Mouse (Mus musculus): Measurements from ENCODE around the gene Dnmt1. TPM values are rescaled to one million over a fixed set of nuclear protein-coding genes. Genes with fewer than 3 reads are reported as not detected.
A peak's percentile ranks its signal among the peaks of the same experiment; 100 is the strongest.

The Dnmt1 gene
- polyA plus RNA-seq, 1 experiment, result 18.3 TPM

- TF ChIP-seq POLR2A (IDR thresholded peaks at IDR 0.05; ENCODE audit: control insufficient read depth, low read depth, low read length), result no peak
- TF ChIP-seq CTCF (IDR thresholded peaks at IDR 0.05; ENCODE audit: control insufficient read depth, insufficient read depth, insufficient replicate concordance, low read depth, low read length), result no peak
- Histone ChIP-seq H3K27me3 (ENCODE audit: control insufficient read depth, insufficient read depth, low read length) (no peaks in the 10 kb centered on the region), H3K4me3 (ENCODE audit: control insufficient read depth, low read depth, low read length) (no peak overlapping the region), H3K27ac (ENCODE audit: control insufficient read depth, insufficient read depth, low read depth, low read length) (no peak overlapping the region), H3K4me1 (ENCODE audit: control insufficient read depth, insufficient read depth, low read length) (no peaks in the 10 kb centered on the region), H3K36me3 (ENCODE audit: control insufficient read depth, insufficient read depth, low read length) (no peaks in the 10 kb centered on the region; the same call in 1 of the 2 replicates)
These were observed 43.5 kb downstream of the Dnmt1 start for GRCm38 (mm10) chr9:20916160-20916559.

- no peak for TF ChIP-seq CTCF (IDR thresholded peaks at IDR 0.05; ENCODE audit: control insufficient read depth, insufficient read depth, insufficient replicate concordance, low read depth, low read length)
- TF ChIP-seq POLR2A (IDR thresholded peaks at IDR 0.05; ENCODE audit: control insufficient read depth, low read depth, low read length), result no peak
- H3K27me3 ChIP-seq (ENCODE audit: control insufficient read depth, insufficient read depth, low read length), result no peaks in the 10 kb centered on the region
- no peaks in the 10 kb centered on the region for H3K4me1 ChIP-seq (ENCODE audit: control insufficient read depth, insufficient read depth, low read length)
- no peak overlapping the region for H3K4me3 ChIP-seq (ENCODE audit: control insufficient read depth, low read depth, low read length)
- H3K36me3 ChIP-seq (ENCODE audit: control insufficient read depth, insufficient read depth, low read length), result no peaks in the 10 kb centered on the region; the same call in none of the 2 replicates
- H3K27ac ChIP-seq (ENCODE audit: control insufficient read depth, insufficient read depth, low read depth, low read length), result no peak overlapping the region
These were observed 49.7 kb downstream of the Dnmt1 start for GRCm38 (mm10) chr9:20909948-20910347.

- Histone ChIP-seq H3K27me3 (ENCODE audit: control insufficient read depth, insufficient read depth, low read length) (no peaks in the 10 kb centered on the region), H3K4me1 (ENCODE audit: control insufficient read depth, insufficient read depth, low read length) (peaks cover 8% of the 10 kb centered on the region), H3K27ac (ENCODE audit: control insufficient read depth, insufficient read depth, low read depth, low read length) (no peak overlapping the region), H3K4me3 (ENCODE audit: control insufficient read depth, low read depth, low read length) (no peak overlapping the region), H3K36me3 (ENCODE audit: control insufficient read depth, insufficient read depth, low read length) (no peaks in the 10 kb centered on the region)
- no peak for TF ChIP-seq POLR2A (IDR thresholded peaks at IDR 0.05; ENCODE audit: control insufficient read depth, low read depth, low read length)
- no peak for TF ChIP-seq CTCF (IDR thresholded peaks at IDR 0.05; ENCODE audit: control insufficient read depth, insufficient read depth, insufficient replicate concordance, low read depth, low read length)
These were observed 57.6 kb downstream of the Dnmt1 start for GRCm38 (mm10) chr9:20902174-20902491.

- Histone ChIP-seq H3K36me3 (ENCODE audit: control insufficient read depth, insufficient read depth, low read length) (no peaks in the 10 kb centered on the region), H3K27me3 (ENCODE audit: control insufficient read depth, insufficient read depth, low read length) (no peaks in the 10 kb centered on the region), H3K4me3 (ENCODE audit: control insufficient read depth, low read depth, low read length) (no peak overlapping the region), H3K27ac (ENCODE audit: control insufficient read depth, insufficient read depth, low read depth, low read length) (no peak overlapping the region), H3K4me1 (ENCODE audit: control insufficient read depth, insufficient read depth, low read length) (peaks cover 9% of the 10 kb centered on the region)
- TF ChIP-seq POLR2A (IDR thresholded peaks at IDR 0.05; ENCODE audit: control insufficient read depth, low read depth, low read length) (no peak), CTCF (IDR thresholded peaks at IDR 0.05; ENCODE audit: control insufficient read depth, insufficient read depth, insufficient replicate concordance, low read depth, low read length) (peak; percentile 5; the same call in 1 of the 2 replicates)
These were observed 58.1 kb downstream of the Dnmt1 start for GRCm38 (mm10) chr9:20901466-20902173.

- H3K36me3 ChIP-seq (ENCODE audit: control insufficient read depth, insufficient read depth, low read length), result peaks cover 4% of the 10 kb centered on the region
- peak within 1 kb of the TSS; percentile 90 for H3K4me3 ChIP-seq (ENCODE audit: control insufficient read depth, low read depth, low read length)
- no peaks in the 10 kb centered on the region for H3K27me3 ChIP-seq (ENCODE audit: control insufficient read depth, insufficient read depth, low read length)
- peaks cover 9% of the 10 kb centered on the region for H3K4me1 ChIP-seq (ENCODE audit: control insufficient read depth, insufficient read depth, low read length)
- no peak within 1 kb of the TSS for H3K27ac ChIP-seq (ENCODE audit: control insufficient read depth, insufficient read depth, low read depth, low read length)
- TF ChIP-seq CTCF (IDR thresholded peaks at IDR 0.05; ENCODE audit: control insufficient read depth, insufficient read depth, insufficient replicate concordance, low read depth, low read length) (peak; percentile 98), POLR2A (IDR thresholded peaks at IDR 0.05; ENCODE audit: control insufficient read depth, low read depth, low read length) (peak; percentile 76)
These were observed 61.1 kb downstream of the Dnmt1 start, which contains the start of gene Eif3g for GRCm38 (mm10) chr9:20898511-20899073. Gene Eif3g, minus strand, starts transcription at chr9:20898623.

GRCm38 (mm10) chr9:20897736-20898510 lies 61.8 kb downstream of the Dnmt1 start:
- no peaks in the 10 kb centered on the region for H3K27me3 ChIP-seq (ENCODE audit: control insufficient read depth, insufficient read depth, low read length)
- peaks cover 9% of the 10 kb centered on the region for H3K4me1 ChIP-seq (ENCODE audit: control insufficient read depth, insufficient read depth, low read length)
- no peak for TF ChIP-seq CTCF (IDR thresholded peaks at IDR 0.05; ENCODE audit: control insufficient read depth, insufficient read depth, insufficient replicate concordance, low read depth, low read length)
- TF ChIP-seq POLR2A (IDR thresholded peaks at IDR 0.05; ENCODE audit: control insufficient read depth, low read depth, low read length), result no peak
- peaks cover 4% of the 10 kb centered on the region for H3K36me3 ChIP-seq (ENCODE audit: control insufficient read depth, insufficient read depth, low read length)
- H3K4me3 ChIP-seq (ENCODE audit: control insufficient read depth, low read depth, low read length), result peak overlapping the region; percentile 90
- H3K27ac ChIP-seq (ENCODE audit: control insufficient read depth, insufficient read depth, low read depth, low read length), result no peak overlapping the region

GRCm38 (mm10) chr9:20895382-20895781 lies 64.3 kb downstream of the Dnmt1 start:
- no peak overlapping the region for H3K4me3 ChIP-seq (ENCODE audit: control insufficient read depth, low read depth, low read length)
- H3K27me3 ChIP-seq (ENCODE audit: control insufficient read depth, insufficient read depth, low read length), result no peaks in the 10 kb centered on the region
- TF ChIP-seq POLR2A (IDR thresholded peaks at IDR 0.05; ENCODE audit: control insufficient read depth, low read depth, low read length), result no peak
- TF ChIP-seq CTCF (IDR thresholded peaks at IDR 0.05; ENCODE audit: control insufficient read depth, insufficient read depth, insufficient replicate concordance, low read depth, low read length), result no peak
- no peak overlapping the region for H3K27ac ChIP-seq (ENCODE audit: control insufficient read depth, insufficient read depth, low read depth, low read length)
- peaks cover 7% of the 10 kb centered on the region for H3K36me3 ChIP-seq (ENCODE audit: control insufficient read depth, insufficient read depth, low read length)
- H3K4me1 ChIP-seq (ENCODE audit: control insufficient read depth, insufficient read depth, low read length), result peaks cover 9% of the 10 kb centered on the region
